Mouse (Mus musculus): ENCODE measurements around the gene Gtf3c4.

Gtf3c4 gene

DNA sequence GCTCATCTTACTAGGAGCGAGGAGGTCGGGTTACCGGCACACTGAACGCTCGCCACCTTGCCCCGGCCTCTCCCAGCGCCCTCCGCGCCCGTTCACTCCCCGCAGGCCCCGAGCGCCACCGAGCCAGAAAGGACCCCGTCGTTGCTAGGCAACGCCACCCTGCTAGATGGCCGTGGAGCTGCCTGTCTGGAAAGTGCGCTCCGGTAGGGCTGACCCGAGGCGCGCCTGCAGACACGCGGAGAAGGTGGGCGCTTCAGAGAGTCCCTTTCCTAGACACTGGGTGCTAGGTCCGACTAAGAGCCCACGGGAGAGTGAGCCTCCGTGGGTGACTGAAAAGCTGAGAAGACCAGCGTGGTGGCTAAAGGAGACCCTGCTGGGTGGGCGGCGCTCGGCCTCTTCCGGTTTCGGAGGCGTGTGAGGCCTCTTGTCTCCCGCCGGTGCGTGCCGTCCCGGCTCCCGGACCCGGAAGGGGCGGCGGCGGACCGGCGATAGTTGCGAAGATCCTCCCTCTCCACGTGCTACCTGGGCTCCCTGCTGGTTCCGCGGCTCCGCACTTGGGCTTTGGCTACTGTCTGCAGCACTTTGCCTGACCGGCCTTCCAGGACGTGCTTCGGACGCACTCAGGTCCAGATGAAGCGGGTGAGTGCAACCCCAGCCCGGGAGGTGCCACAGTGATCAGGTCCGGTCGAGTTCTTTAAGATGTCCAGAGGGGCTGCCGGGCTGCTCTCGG, at the start of gene Gtf3c4, which contains the start of gene Ddx31:
Gene Gtf3c4 (minus strand): TSS at position 139 of the 730 bp plus-strand sequence.
Gene Ddx31 (plus strand): TSS at position 185 of the 730 bp plus-strand sequence.
- DNase-seq (ENCODE audit: extremely low read depth, low read depth, low spot score), result peak; percentile 18

DNA sequence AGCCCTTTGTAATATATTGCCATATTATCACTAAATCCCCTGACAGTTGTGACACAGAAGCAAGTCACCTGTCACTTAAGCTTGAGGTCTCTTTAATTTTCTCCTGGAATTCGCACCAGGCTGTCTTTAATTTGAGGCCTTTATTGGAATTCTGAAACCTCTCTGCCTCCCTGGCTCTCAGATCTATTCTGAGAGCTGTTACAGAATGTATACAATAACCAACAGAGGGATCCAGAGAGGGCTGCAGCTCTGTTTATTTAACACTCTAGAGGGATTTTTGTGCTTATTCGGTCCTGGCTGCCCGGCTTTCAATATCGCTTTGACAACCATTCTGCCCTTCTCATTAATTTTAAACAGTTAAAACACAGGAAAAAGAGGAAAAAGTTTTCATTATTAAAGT, 44.8 kb upstream of the Gtf3c4 start:
- DNase-seq (ENCODE audit: extremely low read depth, low read depth, low spot score), result no peak

DNA sequence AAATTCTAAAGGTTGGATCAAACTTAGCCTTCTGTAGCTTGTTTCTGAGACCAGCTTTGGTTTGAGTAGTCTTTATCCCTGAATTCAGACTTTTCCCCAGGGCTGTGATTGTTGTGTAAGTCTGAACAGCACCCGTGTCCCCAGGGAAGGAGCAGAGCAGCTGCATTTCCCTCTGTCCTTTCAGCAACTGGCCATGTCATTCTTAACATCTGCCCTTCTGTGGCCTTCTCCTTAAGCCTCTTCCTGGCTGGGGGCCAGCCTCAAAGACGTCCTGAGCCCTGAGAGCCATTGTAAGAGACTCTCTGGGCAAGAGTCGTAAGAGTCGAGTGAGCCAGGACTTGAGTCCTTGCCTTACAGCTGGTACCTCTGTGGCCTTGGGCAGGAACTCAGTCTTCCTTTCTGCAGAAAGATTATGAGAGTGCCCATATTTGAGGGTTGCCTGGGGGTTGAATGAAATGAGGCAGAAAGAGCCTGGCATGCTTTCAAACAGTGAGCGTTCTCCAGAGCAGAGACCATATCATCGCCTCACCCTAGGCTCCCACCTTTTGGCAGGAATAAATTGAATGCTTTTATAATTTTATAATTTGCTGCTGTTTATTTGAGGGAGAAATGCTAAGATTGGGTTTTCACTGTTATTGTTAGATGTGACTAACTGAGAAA, 42.8 kb upstream of the Gtf3c4 start:
- peak; percentile 14 for DNase-seq (ENCODE audit: extremely low read depth, low read depth, low spot score)

DNA sequence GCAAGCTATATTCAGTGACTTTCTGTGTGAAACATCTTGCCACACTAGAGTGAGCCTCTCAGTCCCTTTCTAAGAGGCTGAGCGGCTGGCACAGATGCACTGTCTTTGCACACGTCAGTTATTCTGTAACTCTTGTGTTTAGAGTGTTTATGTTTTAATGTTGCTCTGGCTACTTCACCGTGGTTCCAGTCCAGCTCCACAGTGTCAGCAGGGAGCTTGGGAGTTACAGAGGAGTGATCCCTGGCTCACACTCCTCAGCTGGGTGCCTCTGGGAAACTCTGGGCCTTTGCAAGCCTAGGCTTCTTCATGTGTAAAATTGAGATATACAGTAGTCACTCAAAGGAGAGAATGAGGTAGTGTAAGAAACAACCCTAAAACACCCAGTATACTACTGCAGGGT, 41.9 kb upstream of the Gtf3c4 start:
- DNase-seq (ENCODE audit: extremely low read depth, low read depth, low spot score), result no peak

DNA sequence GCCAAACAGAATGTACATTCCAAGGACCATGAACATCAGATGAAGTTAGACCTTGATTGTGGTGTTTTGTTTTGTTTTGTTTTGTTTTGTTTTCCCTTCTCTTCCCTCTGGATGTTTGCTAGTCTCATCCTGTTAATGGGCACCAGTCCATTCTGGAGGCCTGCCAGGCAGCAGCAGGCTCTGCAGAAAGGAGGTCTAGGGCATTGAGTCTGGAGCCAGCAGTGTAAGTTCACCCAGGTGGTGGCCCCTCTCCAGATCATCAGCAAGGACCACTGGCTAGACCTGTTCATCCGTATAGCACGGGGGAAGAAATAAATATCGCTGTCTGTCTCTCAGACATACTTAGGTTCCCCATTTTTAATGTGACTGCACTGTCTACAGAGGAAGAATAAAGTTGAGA, 41.1 kb upstream of the Gtf3c4 start:
- no peak for DNase-seq (ENCODE audit: extremely low read depth, low read depth, low spot score)

DNA sequence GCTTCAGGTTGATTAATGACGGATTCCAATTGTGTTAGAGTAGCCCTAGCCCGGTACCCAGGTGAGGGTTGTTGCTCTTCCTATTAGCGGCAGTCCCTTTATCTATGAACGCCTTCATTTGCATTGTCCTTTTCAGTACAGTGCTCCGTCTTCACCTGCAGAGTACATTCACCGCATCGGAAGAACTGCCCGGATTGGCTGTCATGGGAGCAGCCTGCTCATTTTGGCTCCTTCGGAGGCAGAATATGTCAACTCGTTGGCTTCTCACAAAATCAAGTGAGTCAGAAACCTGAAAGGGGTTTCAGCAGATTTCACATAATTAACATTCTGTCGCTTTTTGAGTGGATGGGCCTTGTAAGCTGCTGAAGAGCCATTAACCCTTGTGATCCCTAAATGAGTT, 35.4 kb upstream of the Gtf3c4 start:
- no peak for DNase-seq (ENCODE audit: extremely low read depth, low read depth, low spot score)

DNA sequence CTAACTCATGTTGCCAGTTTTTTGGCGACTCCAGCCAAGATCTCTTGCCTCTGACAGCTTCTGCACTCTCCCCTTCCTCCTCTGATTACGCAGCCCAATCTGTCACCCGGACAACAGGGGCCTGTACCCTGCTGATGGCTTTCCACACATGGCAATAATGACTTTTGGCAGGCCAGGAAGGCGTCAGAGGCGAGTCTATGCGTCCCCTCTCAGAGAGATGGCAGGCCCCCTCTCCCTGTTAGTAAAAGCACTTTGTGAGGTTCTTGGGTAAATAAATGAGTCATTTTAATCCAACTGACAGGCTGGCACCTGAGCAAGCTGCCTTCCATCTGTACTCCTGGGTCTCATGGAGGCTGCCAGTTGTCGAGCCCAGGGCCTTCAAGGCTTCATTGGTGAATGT, 27.3 kb upstream of the Gtf3c4 start:
- no peak for DNase-seq (ENCODE audit: extremely low read depth, low read depth, low spot score)

DNA sequence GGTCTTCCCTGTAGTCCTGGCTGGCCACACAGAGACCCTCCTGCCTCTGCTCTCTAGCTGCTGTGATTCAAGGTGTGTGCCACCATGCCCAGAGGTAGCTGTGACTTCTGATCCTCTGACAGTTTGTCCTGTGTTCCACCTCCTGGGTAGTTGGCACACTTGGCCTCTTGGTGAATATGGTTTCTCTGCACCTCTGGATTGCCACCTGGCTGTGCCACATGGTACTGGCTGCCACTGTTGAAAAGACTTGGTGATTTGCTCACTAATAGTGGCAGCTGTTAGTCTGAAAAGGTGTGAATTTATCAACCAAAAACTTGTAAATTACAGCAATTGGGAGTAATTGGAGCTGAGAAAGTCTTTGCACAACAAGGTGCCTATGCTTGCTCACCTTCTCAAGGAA, 23.7 kb upstream of the Gtf3c4 start:
- no peak for DNase-seq (ENCODE audit: extremely low read depth, low read depth, low spot score)

DNA sequence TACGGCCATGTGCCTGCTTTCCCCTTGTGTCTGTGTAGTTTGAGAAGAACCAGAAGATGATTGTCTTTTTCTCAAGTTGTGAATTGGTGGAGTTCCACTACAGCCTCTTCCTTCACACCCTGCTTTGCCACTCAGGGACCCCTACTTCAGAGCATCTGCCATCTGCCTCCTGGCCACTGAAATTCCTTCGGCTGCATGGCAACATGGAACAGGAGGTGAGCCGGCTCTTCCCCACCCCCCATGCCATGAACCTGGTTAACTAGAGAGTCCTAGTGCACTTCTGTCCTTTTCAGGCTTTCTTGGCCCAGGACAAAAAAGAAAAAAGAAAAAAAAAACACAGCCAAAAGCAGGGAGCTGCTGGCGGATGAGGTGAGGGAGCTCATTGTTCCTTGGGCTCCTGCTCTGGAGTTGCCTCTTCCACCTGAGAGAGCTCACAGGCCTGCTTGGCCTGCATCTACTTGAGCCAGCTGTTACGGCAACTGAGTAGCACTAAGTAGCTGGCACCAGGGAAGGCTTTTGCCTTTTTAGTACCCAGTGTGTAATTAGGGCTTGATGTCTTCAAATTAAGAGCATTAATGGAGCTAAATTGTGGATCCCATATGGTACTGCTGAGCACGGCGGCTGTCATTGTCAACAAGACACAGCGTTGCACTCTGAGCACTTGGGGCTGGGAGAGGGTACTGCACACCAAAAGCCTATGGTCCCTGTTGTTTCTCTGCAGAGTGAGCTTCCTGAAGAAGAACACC, 20.7 kb upstream of the Gtf3c4 start:
- no peak for DNase-seq (ENCODE audit: extremely low read depth, low read depth, low spot score)

DNA sequence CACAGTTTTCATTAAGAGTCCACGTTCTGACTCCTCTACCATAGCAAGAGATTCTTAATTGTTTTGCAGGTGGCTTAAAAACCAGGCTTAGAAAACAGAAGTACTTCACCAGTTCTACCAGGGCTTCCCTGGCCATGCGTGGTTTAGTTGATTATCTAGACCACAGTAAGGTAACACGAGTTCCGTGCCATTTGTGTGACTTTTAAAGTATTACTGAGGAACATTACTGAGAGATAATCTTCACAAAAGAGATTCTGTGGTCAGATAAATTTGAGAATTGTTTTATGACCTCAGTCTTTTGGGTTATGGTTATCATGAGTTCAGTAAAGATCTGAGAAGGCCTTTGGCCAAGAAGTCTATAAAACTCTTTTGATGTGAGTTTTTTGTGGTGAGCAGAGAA, 19.1 kb upstream of the Gtf3c4 start:
- DNase-seq (ENCODE audit: extremely low read depth, low read depth, low spot score), result no peak

DNA sequence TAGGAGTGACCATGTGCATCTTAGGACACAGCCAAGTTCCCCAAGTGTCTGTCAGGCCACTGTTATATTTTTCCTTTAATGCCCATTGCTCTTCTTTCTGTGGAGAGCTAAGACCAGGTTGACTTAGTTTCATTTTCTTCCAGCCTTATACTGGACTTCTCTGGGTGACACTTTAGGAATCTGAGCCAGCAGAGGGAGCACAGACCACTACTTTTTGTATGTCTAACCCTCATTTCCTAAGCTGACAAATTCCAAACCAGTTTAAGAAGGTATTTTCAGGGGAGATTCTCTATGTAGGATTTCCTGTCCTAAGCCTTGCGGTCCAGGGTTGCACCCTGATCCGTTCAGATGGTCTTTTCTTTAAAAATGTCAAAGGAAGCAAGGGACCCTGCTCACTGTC, 15.6 kb upstream of the Gtf3c4 start:
- no peak for DNase-seq (ENCODE audit: extremely low read depth, low read depth, low spot score)

DNA sequence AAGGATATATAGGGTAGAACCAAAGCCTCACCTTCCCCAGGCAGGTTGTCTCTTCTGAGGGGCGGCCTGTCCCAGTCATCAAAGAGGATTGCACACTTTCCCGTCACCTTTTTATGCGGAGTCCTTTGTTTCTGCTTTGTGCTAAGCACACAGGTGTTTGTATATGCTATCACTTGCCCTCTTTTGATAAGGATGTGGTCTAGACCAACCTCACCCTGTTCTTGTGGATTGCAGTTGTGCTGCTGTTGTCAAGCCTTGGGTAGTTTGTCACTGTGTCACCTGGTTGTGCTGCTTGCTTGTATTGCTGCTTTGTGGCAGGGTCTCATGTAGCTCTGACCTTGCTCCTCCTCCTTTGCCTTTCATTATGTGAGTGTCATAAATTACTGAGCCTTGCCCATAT, 12.4 kb upstream of the Gtf3c4 start:
- DNase-seq (ENCODE audit: extremely low read depth, low read depth, low spot score), result no peak

DNA sequence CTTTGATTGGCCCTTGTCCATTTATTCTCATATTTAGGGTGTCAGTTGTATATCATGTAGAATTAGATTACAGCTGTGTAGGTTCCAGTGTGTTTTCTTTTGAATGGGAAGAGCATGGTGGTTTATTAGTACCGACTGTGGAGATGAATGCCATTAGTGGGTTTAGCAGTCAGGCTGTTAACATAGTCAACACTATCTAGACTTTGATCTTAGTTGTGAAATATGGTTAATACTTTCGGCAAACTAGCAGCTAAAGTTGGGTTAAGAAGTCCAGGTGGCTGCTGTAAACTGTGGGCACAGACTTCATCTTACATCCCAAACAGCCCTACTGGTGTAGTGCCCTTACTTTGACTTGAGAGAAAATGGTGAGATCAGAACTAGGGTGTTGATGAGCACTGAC, 8.7 kb upstream of the Gtf3c4 start:
- DNase-seq (ENCODE audit: extremely low read depth, low read depth, low spot score), result no peak

DNA sequence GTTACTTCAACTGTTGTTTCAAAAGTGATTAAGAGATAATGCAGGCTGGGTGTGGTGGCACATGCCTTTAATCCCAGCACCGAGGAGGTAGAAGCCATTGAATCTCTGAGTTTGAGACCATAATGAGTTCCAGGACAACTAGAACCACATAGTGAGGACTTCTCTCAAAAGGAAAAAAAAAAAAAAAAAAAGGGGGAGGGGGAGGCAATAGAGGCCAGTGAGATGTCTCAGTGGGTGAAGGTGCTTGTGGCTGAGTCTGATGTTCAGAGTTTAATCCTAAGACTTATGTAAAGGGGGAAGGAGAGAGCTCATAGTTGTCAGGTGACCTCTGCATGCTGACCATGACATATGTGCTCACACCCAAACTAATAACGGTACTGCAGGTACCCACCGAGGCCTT, 1.9 kb upstream of the Gtf3c4 start:
- no peak for DNase-seq (ENCODE audit: extremely low read depth, low read depth, low spot score)

DNA sequence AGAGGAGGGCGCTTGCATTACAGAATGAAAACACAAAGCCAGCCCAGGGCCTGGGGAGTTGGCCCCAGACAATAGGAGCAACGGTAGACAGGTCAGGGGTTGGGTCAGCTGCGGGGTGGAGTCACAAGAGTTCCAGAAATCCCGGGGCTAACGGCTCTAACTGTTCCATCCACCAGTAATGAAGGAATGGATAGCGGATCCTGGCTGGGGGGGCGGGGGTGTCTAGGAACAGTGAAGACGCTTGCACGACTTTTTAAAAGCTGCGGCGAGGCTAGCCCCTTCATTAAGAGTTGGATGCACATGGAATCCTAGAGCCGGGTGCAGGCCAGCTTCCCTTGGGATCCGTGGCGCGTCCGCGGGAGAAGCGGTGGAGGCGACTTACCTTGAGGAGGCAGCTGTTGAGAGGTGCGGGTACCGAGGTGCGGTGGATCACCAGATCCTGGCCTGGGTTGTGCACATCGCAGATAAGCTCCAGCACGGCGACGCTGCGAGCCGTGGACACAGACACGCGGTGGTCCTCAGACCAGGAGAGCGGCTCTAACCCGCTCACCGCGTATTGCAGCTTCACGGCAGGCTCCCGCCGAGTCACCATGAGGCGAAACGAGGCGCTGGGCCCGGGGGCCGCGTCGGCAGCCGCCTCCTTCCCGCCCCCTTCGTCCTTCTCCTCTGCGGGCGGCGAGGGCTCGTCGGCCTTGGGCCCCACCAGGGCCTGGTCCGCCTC, 499 bp downstream of the Gtf3c4 start:
- no peak for DNase-seq (ENCODE audit: extremely low read depth, low read depth, low spot score)

DNA sequence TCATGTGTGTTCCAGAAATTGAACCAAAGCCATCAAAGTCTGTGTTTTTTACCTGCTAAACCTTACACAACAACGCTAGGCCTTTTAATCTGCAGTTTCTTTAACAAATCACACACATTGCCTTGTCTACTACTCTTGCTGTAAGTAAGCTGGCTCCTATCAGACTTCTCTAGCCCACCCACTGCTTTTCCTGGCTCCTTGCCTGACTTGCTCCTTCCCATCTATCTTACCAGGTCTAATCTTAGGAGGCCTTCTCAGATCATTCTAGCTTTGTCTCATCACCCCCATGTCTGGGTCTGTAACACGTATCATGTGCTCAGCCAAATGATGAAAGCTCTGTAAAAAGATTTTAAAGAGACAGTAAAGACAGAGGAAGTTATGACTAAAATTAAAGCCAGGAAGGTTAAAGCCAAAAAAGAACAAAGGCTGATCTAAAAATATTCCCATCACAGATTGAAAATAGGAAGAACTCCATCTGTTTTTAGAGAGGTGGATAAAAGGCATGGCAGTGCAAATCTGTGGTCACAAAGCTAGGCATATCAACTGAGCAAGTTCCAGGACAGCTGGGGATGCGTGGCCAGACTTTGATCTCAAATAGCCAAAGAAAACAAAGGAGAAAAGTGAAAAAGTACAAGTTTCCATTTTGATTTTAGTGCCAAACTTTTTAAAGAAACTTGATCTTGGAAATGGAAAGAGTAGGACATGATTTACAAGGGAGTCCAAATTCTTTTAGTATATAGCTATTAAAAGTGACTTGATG, 3.8 kb downstream of the Gtf3c4 start:
- DNase-seq (ENCODE audit: extremely low read depth, low read depth, low spot score), result no peak

DNA sequence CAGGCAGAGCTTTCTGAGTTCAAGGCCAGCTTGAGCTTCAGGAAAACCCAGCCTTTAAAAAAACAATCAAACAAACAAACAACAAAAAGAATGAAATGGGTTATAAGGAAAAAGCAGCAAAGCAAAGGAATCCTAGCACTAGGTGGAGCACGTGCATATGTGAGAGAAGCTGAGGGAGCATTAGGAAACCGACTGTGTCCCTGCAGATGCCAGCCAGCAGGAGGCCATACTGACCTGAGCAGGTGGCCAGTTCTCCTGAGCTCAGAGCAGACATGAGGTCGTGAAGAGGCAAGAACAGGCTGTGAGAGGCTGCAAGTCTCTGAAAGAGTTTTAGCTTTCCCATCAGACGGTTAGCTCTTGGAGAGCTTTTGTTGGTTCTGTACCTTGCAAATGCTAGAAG, 10.9 kb downstream of the Gtf3c4 start:
- no peak for DNase-seq (ENCODE audit: extremely low read depth, low read depth, low spot score)

DNA sequence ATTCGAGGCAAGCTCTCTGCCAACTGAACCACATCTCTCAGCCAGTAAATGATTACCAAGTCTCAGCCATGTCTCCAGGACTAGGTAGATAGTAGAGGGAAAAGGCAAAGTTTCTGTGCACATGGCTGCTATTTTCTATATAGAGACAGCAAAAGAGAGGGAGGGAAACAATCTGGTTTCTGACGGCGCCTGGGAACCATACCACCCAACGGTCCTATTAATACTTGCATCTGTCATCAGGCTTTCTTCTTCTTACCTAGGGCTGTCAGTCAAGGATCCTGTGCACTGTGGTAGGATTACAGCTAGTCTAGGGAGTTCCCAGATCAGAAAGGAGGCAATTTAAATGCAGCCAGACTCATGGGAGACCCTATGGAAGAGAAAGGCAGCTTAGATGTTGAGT, 21.3 kb downstream of the Gtf3c4 start:
- DNase-seq (ENCODE audit: extremely low read depth, low read depth, low spot score), result no peak

DNA sequence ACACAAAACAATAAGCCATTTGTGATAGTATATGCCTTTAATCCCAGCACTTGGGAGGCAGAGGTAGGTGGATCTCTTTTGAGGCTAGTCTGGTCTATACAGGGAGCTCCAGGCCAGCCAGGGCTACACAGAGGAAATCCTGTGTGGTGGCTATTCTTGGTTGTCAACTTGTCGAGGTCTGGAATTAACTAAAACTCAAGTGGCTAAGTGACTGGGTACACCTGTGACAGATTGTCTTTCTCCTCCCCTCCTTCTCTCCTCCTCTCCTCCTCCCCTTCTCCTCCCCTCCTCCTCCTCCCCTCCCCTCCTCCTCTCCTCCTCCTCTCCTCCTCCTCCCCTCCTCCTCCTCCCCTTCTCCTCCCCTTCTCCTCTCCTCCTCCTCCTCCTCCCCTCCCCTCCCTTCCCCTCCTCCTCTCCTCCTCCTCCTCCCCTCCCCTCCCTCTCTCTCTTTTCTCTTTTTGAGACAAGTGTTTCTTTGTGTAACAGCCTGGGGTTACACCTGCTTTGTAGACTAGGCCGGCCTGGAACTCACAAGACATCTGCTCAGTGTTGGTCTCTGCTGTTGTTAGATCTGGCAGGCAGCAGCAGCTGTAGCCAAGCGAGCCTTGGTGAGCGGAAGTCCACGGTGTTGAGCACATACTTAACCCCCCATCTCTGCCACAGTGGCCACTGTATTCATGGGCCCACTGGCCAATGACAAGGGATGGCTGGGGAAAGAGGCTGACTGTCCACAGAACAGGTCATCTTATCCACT, 29.7 kb downstream of the Gtf3c4 start:
- no peak for DNase-seq (ENCODE audit: extremely low read depth, low read depth, low spot score)

DNA sequence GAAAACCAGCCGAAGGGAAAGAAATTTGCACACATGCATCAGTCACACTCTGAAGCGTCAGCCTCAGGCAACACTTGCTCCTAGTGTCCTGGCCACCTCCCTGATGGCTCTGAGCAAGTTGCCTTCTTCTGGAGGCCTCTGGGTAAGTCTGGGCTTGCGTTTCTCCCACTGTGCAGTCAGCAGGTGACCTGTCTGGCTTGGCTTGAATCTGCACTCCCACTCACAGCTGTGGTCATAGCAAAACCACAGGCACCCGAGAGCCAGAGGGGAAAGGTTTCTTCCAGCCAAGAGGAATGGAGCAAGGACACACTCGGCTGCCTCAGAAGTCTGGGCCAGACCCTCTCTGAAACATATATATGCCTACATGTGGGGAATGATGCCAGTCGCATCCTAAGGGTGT, 31.3 kb downstream of the Gtf3c4 start:
- no peak for DNase-seq (ENCODE audit: extremely low read depth, low read depth, low spot score)

Measured in fat pad, adult 2 months (tissue).